Mouse (Mus musculus): ENCODE measurements around the gene Lnx2.

Lnx2 gene

DNA sequence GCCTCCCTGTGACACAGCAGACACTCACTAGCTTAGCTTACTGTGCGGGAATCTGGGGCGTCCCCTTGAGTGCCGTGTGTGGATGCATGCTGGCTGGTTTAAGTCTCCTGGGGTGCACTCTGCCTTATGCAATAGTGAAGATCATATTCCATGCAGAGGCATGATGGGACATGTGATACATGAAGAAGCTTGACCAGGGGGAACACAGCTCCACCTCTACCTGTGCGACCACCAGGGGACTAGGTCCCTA, 24.2 kb downstream of the Lnx2 start:
- WGBS: 73% methylated on average over 4 of the region's 4 CpGs

DNA sequence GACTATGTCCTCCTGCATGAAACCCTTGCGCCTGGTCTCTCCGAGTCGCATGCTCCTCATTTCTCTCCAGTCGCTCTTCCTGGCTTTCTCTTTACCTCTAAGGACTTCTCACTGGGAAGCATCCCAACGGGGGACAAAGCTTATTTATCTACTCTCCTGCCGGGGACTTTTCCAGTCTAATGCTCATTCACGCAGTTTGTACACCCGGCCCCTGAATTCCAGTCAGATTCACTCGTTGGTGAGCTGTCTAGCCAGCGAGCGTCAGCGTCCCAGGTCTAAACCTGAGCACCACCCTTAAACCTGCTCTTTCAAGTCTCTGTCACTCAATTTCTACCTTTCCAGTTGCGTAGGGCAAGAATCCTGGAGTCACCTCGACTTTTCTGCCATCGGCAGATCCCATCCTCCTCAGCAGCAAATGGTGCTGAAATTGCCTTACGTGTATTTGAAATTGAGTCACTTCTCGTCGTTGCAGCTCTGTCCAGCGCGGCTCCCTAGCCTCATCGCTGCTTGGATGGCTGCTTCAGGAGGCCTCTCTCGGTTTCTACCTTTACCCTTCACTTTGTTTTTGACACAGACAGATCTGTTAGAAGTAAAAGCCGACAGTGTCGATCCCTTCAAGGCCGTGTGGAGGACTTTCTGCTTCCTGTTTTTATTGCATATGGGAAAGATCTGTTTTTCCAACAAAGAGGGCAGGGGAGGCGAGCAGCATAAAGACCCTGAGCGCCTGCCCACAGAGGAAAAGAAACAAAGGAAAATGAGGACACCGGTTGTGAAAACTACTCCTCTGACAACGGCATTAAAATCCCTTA, 24.7 kb downstream of the Lnx2 start:
- 59% methylated on average over 29 of the region's 29 CpGs for WGBS

DNA sequence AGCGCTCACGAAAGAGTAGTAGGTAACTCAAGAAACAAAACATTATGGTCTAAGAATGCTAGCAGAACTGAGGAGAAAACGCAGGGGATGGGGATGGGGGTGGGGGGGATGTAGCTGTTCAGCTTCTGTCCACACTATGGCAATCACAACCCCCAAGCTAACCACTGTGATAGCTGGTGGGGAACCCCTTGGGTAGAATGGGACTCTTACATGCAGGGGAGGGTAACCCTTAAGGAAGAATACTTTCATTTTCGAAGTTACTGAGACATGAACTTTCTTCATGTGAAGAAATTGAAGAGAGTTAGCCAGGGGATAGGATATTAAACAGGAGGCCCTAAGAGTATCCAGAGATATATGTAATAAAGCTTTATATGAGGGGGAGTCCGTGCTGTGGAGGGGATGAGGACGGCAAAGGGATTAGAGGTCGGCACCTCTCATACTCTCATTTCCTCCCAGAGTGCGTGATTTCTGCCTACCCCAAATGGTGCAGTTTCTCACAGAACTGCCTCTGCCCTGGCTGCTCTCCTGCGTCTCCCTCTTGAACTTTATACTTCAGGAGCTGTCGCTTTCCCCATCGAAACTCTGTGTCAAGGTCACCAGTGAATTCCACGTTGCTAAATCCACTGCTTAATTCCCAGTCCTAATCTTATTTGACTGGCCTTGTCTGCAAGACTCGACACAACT, 25.4 kb downstream of the Lnx2 start:
- WGBS: 82% methylated on average over 13 of the region's 13 CpGs

DNA sequence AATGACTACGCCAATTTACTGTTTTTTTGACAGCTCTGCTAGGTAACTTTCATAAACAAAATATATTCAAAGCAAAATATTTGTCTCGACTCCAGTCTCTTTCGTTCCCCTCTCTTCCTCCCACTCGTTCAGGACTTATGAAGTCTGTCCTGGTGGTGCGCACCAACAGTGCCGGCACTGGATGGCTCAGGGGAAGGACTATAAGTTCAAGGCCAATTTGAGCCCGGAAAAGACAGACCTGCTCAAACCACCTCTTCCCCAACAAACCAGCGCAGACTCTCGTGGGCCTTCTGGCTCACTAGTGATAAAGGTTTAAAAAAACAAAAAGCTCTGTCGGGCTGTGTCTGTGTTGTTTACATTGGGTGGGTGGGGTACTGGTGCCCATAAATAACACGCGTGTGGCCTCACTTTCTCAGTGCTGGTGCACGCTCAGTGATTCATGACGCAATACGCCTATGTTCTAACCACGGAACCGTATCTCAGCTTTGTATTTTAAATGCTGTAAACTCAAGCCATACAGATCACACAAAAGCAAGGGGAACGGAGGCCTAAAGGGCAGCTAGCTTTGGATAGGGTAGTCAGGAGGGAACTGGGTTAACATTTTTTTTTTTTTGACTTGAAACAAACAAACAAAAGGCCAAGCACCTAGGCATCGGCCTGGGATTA, 26.7 kb downstream of the Lnx2 start:
- 78% methylated on average over 19 of the region's 19 CpGs for WGBS

DNA sequence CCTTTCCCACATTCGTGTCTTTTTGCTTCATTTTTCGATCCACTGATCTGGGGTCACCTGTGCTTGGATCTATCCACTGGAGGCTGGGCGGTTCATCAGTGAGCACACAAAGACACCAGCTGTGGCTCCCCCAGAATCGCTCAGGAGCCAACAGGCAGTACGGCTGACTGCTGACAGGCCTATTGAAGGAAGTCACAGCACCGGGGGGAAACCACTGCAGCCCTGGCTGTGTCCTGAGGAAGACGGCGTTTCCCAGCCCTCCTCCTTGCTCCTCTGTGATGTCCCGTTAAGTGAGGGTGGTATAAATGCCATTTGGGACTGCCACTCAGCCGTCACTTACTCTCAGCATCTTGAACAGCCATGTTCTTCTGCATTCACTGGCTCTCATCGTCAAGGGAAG, 30.5 kb downstream of the Lnx2 start:
- 68% methylated on average over 11 of the region's 11 CpGs for WGBS

DNA sequence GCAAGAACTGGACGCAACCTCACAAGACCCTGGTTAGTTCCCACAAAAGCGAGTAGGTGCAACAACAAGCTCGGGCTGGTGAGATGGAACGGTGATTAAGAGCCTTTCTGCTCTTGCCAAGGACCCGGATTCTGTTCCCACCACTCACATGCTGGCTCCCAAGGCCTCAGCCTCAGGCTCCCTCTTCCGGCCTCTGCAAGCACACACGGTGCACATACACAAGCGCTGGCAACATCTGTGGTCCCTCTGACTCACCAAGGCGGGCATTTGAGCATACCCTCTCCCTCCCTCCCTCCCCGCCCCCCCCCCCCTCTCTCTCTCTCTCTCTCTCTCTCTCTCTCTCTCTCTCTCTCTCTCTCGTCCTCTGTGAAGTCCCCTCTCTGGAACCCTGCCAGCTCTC, 31.1 kb downstream of the Lnx2 start:
- 65% methylated on average over 10 of the region's 11 CpGs for WGBS

- WGBS: 45% methylated on average over 15 of the region's 15 CpGs
These were observed 33.0 kb downstream of the Lnx2 start for GRCm38 (mm10) chr5:147043240-147043844.

- WGBS: 81% methylated on average over 40 of the region's 40 CpGs
These were observed 34.1 kb downstream of the Lnx2 start for GRCm38 (mm10) chr5:147041965-147042937.

DNA sequence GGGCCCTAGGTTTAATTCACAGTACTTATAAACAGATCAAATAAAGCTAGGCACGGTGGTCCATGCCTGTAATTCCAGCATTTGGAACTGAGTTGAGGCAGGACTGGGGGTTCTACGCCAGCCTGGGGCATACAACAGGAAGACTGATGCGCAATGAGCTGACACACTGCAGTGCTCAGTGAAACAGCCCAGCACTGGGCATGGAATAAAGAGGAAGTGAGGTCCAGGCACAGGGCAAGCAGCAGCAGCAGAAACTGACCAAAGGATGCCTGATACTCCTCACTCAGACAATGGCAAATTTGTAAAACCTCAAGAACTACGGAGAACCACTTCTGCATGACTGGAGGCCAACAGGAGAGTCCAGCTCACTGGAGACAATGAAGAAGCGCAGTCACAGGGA, 37.0 kb downstream of the Lnx2 start:
- 75% methylated on average over 5 of the region's 5 CpGs for WGBS

GRCm38 (mm10) chr5:147037601-147038000, 38.8 kb downstream of the Lnx2 start:
- 67% methylated on average over 3 of the region's 3 CpGs for WGBS

- WGBS: 88% methylated on average over 5 of the region's 5 CpGs
These were observed 39.7 kb downstream of the Lnx2 start for GRCm38 (mm10) chr5:147036661-147037060.

DNA sequence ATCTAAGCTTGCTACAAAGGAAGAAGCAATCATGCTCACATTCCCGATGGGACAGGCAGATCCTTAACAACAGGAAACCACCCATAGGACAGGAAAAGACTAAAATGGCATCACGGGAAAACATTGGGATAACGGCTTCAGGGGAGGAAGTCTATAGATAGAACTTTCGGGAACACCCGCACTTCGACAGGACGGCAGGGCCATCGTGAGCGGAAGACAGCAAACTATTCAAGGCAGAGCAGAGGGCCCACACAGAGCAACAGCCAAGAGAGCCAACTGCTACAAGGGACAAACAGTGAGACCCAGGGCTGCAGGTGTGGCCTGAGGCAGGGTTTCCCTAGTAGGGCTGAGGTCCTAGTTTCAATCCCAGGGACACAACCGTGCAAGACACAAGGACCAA, 40.4 kb downstream of the Lnx2 start:
- 67% methylated on average over 10 of the region's 10 CpGs for WGBS

GRCm38 (mm10) chr5:147035301-147035700, 41.1 kb downstream of the Lnx2 start:
- WGBS: 73% methylated on average over 6 of the region's 6 CpGs

GRCm38 (mm10) chr5:147034283-147034682, 42.1 kb downstream of the Lnx2 start:
- 46% methylated on average over 12 of the region's 12 CpGs for WGBS

DNA sequence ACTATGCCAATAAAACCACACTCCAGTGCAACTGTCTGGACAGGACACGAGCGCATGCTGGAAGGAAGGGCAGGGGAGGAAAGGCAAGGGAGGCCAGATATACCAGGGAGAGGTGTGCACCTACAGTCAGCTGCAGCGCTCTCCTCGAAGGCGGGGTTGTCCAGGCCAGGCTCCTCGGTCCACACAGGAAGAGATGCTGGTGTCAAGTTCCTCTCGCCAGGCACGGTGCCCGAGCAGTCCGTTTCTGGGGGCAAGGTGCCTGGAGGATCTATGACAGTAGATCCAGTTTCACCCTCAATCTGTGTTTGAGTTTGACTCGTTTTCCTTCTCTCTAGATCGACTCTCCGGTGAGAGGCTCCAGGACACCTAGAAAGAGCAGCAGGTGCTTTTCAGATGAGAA, 43.2 kb downstream of the Lnx2 start:
- 87% methylated on average over 13 of the region's 13 CpGs for WGBS

GRCm38 (mm10) chr5:147031281-147031680, 45.1 kb downstream of the Lnx2 start:
- 77% methylated on average over 14 of the region's 14 CpGs for WGBS

DNA sequence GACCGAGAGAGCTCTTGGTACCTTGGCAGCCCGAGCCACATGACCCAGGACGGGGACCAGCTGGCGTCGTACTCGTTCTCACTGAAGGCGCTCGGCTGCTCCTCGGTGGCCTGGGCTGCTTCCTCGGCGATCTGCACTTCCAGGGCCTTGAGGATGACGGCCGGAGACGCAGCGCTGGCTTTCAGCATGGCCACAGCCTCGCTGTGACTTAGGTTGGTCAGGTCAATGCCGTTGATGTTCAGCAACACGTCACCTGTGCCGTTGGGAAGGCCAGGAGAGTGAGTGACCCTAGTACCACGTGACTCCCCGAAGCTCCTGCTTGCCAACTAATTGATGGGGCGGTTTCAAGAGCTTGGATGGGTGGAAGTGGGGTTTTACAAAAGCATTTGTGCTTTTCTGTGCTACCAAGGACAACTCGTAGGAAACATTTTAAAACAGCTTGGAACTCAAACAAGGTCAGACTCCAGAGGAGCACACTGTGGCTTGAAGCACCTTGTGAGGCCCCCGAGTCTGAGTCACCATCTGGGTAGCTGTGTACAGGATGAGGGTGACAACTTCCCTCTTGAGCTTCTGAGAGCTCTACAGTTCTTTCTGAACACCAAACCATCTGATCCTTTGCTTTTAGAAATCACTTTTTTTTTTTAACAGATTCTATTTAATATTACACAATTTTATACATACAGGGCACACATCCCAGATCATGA, 51.9 kb downstream of the Lnx2 start:
- 90% methylated on average over 24 of the region's 24 CpGs for WGBS

- 68% methylated on average over 18 of the region's 18 CpGs for WGBS
These were observed 53.0 kb downstream of the Lnx2 start for GRCm38 (mm10) chr5:147023245-147023970.

DNA sequence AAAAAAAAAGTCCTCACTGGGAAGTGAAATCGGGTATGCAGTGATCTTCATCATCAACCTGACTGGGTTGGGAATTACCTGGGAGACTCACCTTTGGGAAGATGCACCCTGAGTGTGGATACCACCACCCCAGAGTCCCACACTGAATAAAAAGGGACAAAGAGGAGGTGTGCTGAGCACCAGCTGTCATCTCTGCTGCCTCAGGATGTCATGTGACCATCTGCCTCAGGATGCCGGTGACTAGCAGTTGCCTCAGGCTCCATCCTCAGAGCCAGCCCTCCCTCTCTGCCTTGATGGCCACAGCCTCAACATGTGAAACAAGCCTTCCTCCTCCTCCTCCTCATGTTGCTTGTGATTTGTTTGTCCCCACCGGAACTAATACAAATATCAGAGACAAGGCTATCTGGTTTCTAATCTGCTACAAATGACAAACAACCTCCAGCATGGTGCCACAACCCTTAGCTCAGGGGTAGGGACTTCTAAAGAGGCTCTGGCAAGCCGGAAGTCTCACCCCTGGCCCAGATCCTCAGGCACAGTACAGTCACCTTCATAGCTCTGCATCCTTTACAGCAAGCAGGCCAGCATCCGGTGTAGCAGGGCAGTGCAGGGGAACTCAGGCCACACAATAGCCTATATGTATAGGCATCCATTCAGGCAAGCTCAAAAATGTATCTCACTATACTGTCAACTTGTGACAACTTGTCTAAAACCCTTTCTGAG, 54.7 kb downstream of the Lnx2 start:
- WGBS: 62% methylated on average over 5 of the region's 5 CpGs

Measured in cerebral cortex, adult 2 months (tissue).